24 mouse cellular contexts compared by ENCODE assay signal in genomic region chr7:139940476-139941209, GRCm38 (mm10). TPM values are rescaled to one million over a fixed set of nuclear protein-coding genes. Genes with fewer than 3 reads are reported as not detected.
DNase-seq lines count a peak whose midpoint lies in the region; TF ChIP-seq lines count a peak whose summit lies in the region.
"Had no signal": no experiment of that assay in that cellular context is flagged by ENCODE, and none has a peak within 500 bp of the region (broad histone marks: within the 10 kb centered on the region; RNA-seq: fewer than 3 reads in every experiment).

No protein-coding gene starts in this region.

- H3K36me3 ChIP-seq in E14TG2a.4 (ENCODE audit: insufficient read depth, low read length): peaks cover 13% of the 10 kb centered on the region
- H3K36me3 ChIP-seq: embryonic facial prominence, embryonic 12.5 days; G1E; heart, embryonic 15.5 days had no signal

- no peaks in the 10 kb centered on the region for H3K27me3 ChIP-seq in E14TG2a.4 (ENCODE audit: insufficient read depth, low read length)

- no peaks in the 10 kb centered on the region for H3K9me3 ChIP-seq in E14TG2a.4 (ENCODE audit: low read length)
- H3K9me3 ChIP-seq: embryonic facial prominence, embryonic 12.5 days; forebrain, embryonic 13.5 days; heart, embryonic 15.5 days; hindbrain, embryonic 13.5 days had no signal

- peaks cover 75% of the 10 kb centered on the region for H3K4me1 ChIP-seq in E14TG2a.4 (replicated peaks; ENCODE audit: low read depth, low read length)

- no peak for TF ChIP-seq CTCF in E14TG2a.4 (conservative IDR thresholded peaks at IDR 0.05; ENCODE audit: low read length)

- H3K4me3 ChIP-seq in E14TG2a.4 (replicated peaks; ENCODE audit: low read length): peak overlapping the region; percentile 48
- H3K4me3 ChIP-seq: embryonic facial prominence, embryonic 12.5 days; forebrain, embryonic 13.5 days; heart, adult 2 months; heart, embryonic 15.5 days; hindbrain, embryonic 13.5 days had no signal

- intact Hi-C loops in gastrocnemius, postnatal 14 days (cut with DNase I; ENCODE audit: low total_unique reads): no loop called here

- DNase-seq in gastrocnemius, postnatal 14 days: peak; percentile 33
- DNase-seq in gastrocnemius, adult 8-10 months (ENCODE audit: low spot score in 2 of 2): no peak
- peak; percentile 89 for DNase-seq in R1 (ENCODE audit: low read depth, low spot score)
- DNase-seq in urinary bladder, adult 18-20 months (ENCODE audit: low spot score in 2 of 2): no peak
- no peak for DNase-seq in lung, adult 18-20 months
- no peak for DNase-seq in adrenal gland, adult 8-10 months
- DNase-seq: adrenal gland, postnatal 25 days; cerebellum, adult 2 months; cerebellum, postnatal 10 days; embryo, embryonic 11 days; forebrain, postnatal 0 days; heart, adult 2 months; heart, postnatal 14 days; kidney, adult 11 months had no signal

RNA-seq across cellular contexts. Expression of gene Utf1, which starts 2.9 kb away (rescaled TPM):
- total RNA-seq in gastrocnemius, postnatal 14 days (2021): not detected
- total RNA-seq in gastrocnemius, adult 8-10 months (2022): not detected
- not detected for total RNA-seq in adrenal gland, adult 8-10 months (2022)
- total RNA-seq: adrenal gland, adult 18-20 months; adrenal gland, postnatal 25 days; forebrain, postnatal 0 days; G1E; gastrocnemius, adult 18-20 months; heart, adult 2 months; heart, postnatal 14 days; hematopoietic stem cell, adult 5-6 weeks; hindbrain, postnatal 0 days had no signal

RNA-seq across cellular contexts. Expression of gene 6430531B16Rik, which starts 37.9 kb away (rescaled TPM):
- not detected for total RNA-seq in gastrocnemius, postnatal 14 days (2021)
- not detected for total RNA-seq in gastrocnemius, adult 8-10 months (2022)
- total RNA-seq in adrenal gland, adult 8-10 months (2022): 1 to 10 TPM in 1 of 4 experiments, under 1 TPM in 2, not detected in 1; 0.31 to 1.1 (median 0.83) TPM
- total RNA-seq: adrenal gland, adult 18-20 months; gastrocnemius, adult 18-20 months; heart, adult 2 months; heart, postnatal 14 days had no signal

RNA-seq across cellular contexts. Expression of gene Kndc1, which starts 46.1 kb away (rescaled TPM):
- under 1 TPM; 0.04 to 0.08 TPM for total RNA-seq in gastrocnemius, postnatal 14 days (2021)
- under 1 TPM in 1 of 4 experiments, not detected in 3; 0.07 TPM for total RNA-seq in gastrocnemius, adult 8-10 months (2022)
- 1 to 10 TPM in 3 of 4 experiments, under 1 TPM in 1; 0.93 to 3.0 (median 2.4) TPM for total RNA-seq in adrenal gland, adult 8-10 months (2022)
- total RNA-seq: gastrocnemius, adult 18-20 months; heart, adult 2 months; hematopoietic stem cell, adult 5-6 weeks had no signal

RNA-seq across cellular contexts. Expression of gene Adam8, which starts 51.7 kb away (rescaled TPM):
- under 1 TPM; 0.59 to 0.75 TPM for total RNA-seq in gastrocnemius, postnatal 14 days (2021)
- total RNA-seq in gastrocnemius, adult 8-10 months (2022): under 1 TPM in 3 of 4 experiments, not detected in 1; 0.22 to 0.54 (median 0.39) TPM
- total RNA-seq in adrenal gland, adult 8-10 months (2022): 1 to 10 TPM; 1.8 to 5.9 (median 4.4) TPM

Comparison
In these comparisons a context has a peak if more than half of its experiments do, and no peak if none do; other contexts are left out.
1. DNase-seq: peak in gastrocnemius, postnatal 14 days (single experiment) and R1 (single experiment); none in gastrocnemius, adult 8-10 months (0 of 2), urinary bladder, adult 18-20 months (0 of 2), lung, adult 18-20 months (0 of 2) and adrenal gland, adult 8-10 months (single experiment).